Mouse (Mus musculus): Measurements from ENCODE around the gene Phf20. TPM values are rescaled to one million over a fixed set of nuclear protein-coding genes. Genes with fewer than 3 reads are reported as not detected.
A peak's percentile ranks its signal among the peaks of the same experiment; 100 is the strongest.

The Phf20 gene
- 40.9 and 44.4 TPM in 2 replicates for total RNA-seq (2021)
- long read RNA-seq, experiment 1, full-length matches to known transcripts, result 3 of 10 reads
- long read RNA-seq, experiment 1, partial matches to known transcripts, result 3 of 10 reads
- long read RNA-seq, experiment 1, other reads (novel, unspliced or antisense), result 4 of 10 reads
- long read RNA-seq, experiment 2, full-length matches to known transcripts, result 3 of 10 reads
- long read RNA-seq, experiment 2, partial matches to known transcripts, result 6 of 10 reads
- long read RNA-seq, experiment 2, other reads (novel, unspliced or antisense), result 1 of 10 reads

DNA sequence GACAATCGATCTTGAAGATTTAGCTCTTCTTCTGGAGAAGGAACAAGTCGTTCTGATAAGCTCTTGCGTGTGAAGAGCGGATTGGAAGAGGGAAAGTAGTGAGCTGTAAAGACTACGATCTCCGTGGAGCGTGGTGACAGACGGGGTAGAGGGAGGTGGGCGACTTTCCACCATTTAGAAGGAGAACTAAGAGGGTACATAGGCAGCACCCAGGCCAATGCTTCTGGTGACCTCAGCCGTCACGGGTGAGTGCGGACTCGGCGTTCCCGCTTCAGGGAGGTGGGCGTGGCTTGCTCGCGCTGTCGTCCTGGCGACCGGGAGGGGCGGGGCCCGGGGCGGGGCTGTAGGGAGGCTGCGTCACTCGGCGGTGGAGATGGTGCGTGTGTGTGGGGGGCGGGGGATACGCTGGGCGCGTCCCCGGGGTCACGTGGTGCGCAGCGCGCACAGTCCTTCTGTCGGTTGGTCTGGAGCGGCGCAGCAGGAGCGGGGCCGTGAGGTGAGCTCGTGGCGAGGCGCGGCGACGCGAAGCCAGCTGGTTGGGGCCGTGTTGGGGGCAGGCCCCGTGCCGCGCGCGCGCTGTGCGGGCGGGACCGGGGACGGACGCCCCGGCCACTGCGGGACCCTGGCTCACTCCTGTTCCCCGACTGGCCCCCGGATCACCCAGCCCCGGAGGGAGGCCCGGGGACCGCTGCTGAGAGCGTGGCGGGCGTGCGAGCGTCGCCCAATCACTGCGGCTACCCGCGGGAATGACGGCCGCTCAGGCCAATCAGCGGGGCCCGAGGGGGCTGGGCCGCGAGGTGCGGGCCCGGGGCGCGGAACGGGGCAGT, at the start of gene Phf20:
Phf20 (plus strand) TSS at position 165 of the 827 bp plus-strand sequence.
- peak; percentile 100 for DNase-seq

DNA sequence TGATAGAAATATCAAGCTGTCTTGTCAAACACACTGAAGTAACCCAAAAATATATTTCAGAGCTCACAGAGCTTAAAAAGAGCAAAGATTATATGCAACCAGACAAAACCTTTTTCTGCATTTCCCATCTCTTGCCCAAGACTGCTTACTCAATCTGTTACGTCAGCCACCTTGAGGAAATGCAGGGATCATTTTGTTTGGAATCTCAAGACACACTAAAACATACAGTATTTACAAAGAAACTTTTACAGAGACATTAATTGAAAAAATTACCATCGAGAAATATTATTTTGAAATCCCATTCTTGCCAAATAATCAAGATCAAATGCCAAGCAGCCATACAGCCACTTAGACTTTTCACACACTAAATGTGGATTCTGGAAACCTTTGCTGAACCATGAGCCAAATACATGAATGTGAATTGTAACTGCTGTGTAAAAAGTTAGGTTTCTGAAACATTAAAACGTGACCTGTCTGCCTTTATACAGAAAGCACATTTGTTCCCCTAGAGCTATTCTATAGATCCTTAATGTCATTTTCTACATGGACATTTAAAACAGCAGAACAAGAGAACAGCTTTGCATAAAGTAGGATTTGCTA, 48.9 kb upstream of the Phf20 start:
- DNase-seq, result no peak

- DNase-seq, result no peak
Measured at GRCm38 (mm10) chr2:156151538-156151937, 44.7 kb upstream of the Phf20 start.

DNA sequence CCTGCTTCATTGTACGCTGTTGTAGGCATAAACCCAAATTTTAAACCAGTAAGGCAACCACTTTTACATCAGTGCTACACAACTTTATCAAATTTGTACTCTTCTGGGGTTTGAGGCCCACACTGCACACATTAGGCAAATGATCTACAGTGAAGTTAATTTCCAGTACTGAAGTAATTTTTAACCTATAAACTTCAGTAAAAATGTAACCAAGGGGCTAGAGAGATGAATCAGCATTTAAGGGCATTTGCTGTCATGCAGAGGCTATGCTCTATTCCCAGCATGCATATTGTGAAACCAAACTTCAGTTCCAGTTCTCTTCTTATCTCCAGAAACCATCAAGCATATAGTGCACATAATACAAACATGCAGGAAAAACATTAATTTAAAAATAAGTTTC, 30.8 kb upstream of the Phf20 start:
- DNase-seq, result no peak

DNA sequence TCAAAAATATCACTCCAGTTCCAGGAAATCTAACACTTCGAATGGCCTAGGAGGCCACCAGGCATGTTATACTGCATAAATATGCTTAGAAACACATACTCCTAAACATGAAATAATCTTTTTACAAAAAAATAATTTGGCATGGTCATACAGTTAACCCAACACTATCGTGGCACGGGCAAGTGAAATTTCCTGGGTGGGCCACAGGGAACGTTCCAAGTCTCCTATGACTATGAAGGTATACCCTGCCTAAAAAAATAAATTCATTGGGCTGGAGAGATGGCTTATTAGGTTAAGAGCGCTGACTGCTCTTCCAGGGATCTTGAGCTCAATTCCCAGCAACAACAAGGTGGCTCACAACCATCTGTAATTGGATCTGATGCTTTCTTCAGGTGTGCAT, 29.7 kb upstream of the Phf20 start:
- no peak for DNase-seq

GRCm38 (mm10) chr2:156177079-156177478, 19.2 kb upstream of the Phf20 start:
- DNase-seq, result no peak

GRCm38 (mm10) chr2:156177651-156178050, 18.6 kb upstream of the Phf20 start:
- no peak for DNase-seq

- peak; percentile 92 for DNase-seq
Measured at GRCm38 (mm10) chr2:156179046-156179795, 17.0 kb upstream of the Phf20 start.

- no peak for DNase-seq
Measured at GRCm38 (mm10) chr2:156179796-156180093, 16.5 kb upstream of the Phf20 start.

DNA sequence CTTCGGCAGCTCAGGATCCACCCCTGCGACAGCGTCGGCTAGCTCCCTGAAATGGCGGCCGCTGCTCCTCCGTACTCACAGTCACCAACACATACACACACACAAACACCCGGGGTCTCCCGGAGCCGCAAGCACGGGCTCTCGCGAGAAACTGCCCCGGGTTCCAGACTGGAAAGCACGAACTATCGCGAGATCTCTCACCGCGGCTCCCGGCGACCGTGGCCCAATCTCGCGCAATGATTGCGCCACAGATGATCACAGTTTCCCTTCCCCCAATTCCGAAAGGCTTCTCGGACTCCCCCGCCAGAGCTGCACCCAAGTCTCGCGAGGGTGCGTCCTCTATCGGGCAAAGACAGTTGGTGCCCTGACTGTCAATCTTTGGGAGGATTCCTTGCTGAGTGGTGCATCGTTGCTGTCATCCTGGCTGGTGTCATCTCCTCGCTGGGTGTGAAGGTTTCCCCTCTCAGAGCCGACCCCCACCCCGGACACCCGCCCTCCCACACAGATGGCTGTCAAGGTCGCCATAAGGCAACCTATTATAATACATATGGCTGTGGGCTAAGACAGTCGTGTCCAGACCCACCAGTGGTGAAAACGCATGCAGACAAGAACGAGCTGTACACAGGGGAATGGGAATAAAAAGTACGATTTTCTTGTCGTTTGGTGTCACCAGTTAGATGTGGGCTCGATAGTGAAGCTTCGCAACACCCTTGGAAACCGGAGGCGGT, 16.0 kb upstream of the Phf20 start, which contains the start of gene Rbm39:
Rbm39 (minus strand) TSS at position 145 of the 728 bp plus-strand sequence.
- DNase-seq, result peak; percentile 100

DNA sequence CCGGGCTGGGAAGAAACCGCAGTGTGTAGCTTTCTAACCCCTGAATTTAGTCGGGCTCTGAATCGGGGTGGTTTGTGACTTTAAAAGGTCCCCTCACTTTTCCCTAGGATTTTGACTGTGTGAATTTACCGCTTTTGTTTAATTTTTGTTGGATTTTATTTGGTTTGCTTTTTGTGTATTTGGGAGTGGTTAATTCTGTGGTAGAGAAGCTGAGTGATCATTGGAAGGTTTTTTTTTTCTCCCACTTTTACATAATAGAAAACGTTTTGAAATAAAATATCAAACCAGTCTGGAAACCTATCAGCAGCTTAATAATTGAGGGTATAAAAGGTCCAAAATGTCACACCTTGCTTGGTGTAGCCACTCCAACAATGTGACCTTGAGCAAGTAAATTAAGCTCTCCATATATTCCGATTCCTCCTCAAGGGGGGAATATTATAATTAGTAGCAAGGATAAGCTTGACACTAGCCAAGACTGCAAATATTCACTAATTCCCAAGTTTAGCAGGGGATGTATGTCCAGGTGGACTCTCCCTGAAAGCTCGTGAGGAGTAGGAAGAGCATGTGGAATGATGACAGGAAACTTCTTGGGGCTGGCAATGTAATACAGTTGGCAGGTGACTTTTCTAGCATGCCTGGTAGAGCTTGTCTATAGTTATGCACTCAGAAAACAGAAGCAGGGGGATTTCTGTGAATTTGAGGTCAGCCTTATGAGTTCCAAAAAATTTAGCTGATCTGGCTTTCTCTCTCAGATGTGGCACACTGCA, 15.3 kb upstream of the Phf20 start:
- no peak for DNase-seq

- no peak for DNase-seq
Measured at GRCm38 (mm10) chr2:156181592-156181991, 14.7 kb upstream of the Phf20 start.

DNA sequence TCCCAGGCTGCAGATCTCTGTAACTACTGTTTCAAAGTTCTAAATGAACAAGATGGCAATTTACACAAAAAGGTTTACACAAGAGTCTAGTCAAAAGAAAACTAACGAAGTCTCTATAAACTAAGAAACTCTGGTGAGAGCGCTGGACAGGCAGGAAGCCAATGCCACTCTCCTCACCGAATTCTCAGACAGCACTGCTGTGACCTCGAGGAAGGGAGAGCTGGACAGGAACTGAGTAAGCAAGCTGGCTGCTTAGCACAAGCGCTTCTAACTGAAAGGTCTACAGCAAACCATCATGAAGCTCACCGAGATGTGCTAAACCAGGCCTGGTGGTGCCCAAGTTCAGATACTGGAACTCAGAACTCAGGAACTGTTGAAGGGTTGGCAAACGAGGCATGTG, 7.0 kb upstream of the Phf20 start:
- peak; percentile 68 for DNase-seq

GRCm38 (mm10) chr2:156190004-156190896, 6.0 kb upstream of the Phf20 start:
- DNase-seq, result peak; percentile 34

GRCm38 (mm10) chr2:156191540-156191939, 4.7 kb upstream of the Phf20 start:
- DNase-seq, result no peak

GRCm38 (mm10) chr2:156192068-156192467, 4.2 kb upstream of the Phf20 start:
- DNase-seq, result no peak

DNA sequence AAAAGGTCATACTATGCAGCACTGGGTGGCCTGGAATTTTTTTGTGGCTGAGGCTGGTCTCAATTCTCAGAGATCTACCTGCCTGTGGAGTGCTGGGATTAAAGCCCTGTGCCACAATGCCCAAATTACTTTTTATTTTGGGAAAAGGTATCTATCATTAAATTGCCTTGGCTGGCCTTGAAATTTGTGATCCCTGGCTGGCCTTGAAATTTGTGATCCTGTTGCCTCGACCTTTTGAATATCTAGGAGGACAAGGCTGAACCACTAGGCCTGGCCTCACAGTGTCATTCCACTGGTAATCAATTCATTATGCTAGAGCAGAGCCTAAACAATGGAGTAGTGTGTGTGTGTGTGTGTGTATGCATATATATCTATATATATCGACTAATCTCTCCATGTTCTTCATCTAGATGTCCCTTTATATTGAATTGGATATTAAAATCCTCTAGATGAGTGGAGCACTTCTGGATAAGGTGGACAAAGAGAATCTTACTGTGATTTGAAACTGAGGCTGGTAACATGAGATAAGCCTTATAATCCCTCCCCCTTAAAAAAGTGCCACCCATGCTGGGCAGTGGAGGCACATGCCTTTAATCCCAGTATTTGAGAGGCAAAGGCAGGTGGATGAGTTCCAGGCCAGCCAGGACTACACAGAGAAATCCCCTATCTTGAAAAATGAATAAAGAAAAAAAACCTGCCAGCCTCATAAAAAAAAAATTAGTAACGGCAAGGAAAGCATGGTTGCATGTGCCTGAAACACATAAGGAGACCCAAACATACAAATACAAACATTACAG, 3.0 kb upstream of the Phf20 start:
- no peak for DNase-seq

DNA sequence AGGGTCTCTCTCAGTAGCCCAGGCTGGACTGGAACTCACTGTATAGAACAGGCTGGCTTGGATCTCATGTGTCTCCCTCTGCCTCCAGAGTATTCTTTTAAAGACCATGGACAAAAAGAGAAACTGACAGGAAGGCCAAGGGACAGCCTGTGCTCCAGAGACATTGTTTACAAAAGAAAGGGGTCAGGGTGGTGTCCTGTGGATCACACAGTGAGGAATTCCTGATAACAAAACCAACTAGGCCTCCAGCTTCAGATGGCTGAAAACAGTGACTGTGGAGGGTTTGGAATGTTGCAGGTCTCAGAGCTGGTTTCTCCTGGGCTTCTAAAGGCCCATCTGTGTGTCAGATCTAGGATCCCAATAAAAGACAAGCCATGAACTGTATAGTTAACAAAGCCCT, 1.7 kb upstream of the Phf20 start:
- no peak for DNase-seq

Measured in adrenal gland, postnatal 14 days (tissue).